Mouse (Mus musculus): ENCODE measurements around the gene Rps21. TPM values are rescaled to one million over a fixed set of nuclear protein-coding genes. Genes with fewer than 3 reads are reported as not detected.

Gene Rps21
- polyA plus RNA-seq, 1 experiment from 2014 or later: 423 TPM

- no peak overlapping the region for H3K9ac ChIP-seq
- H3K9me3 ChIP-seq (replicated peaks): no peaks in the 10 kb centered on the region
- 82% methylated on average over 2 of the region's 2 CpGs for WGBS
- no peak overlapping the region for H3K4me2 ChIP-seq (replicated peaks)
- H3K4me3 ChIP-seq: no peak overlapping the region
- no peak for ATAC-seq (ENCODE audit: low FRiP score)
- no peaks in the 10 kb centered on the region for H3K36me3 ChIP-seq
- H3K27me3 ChIP-seq: no peaks in the 10 kb centered on the region
- no peak overlapping the region for H3K27ac ChIP-seq
- no peaks in the 10 kb centered on the region for H3K4me1 ChIP-seq
Observed at GRCm38 (mm10) chr2:180306009-180306408, 48.8 kb downstream of the Rps21 start.

- no peaks in the 10 kb centered on the region for H3K9me3 ChIP-seq (replicated peaks)
- H3K4me3 ChIP-seq: no peak overlapping the region
- H3K27me3 ChIP-seq: no peaks in the 10 kb centered on the region
- H3K4me1 ChIP-seq: no peaks in the 10 kb centered on the region
- no peak for ATAC-seq (ENCODE audit: low FRiP score)
- no peak overlapping the region for H3K4me2 ChIP-seq (replicated peaks)
- no peak overlapping the region for H3K9ac ChIP-seq
- 91% methylated on average over 8 of the region's 8 CpGs for WGBS
- H3K27ac ChIP-seq: no peak overlapping the region
- no peaks in the 10 kb centered on the region for H3K36me3 ChIP-seq
Observed at GRCm38 (mm10) chr2:180306423-180307168, 49.4 kb downstream of the Rps21 start.

GRCm38 (mm10) chr2:180307680-180308079 is 50.5 kb downstream of the Rps21 start:
- H3K9ac ChIP-seq: no peak overlapping the region
- WGBS: 46% methylated on average over 2 of the region's 2 CpGs
- H3K4me2 ChIP-seq (replicated peaks): no peak overlapping the region
- no peak for ATAC-seq (ENCODE audit: low FRiP score)
- no peak overlapping the region for H3K4me3 ChIP-seq
- no peaks in the 10 kb centered on the region for H3K36me3 ChIP-seq
- no peaks in the 10 kb centered on the region for H3K9me3 ChIP-seq (replicated peaks)
- H3K27me3 ChIP-seq: no peaks in the 10 kb centered on the region
- H3K4me1 ChIP-seq: no peaks in the 10 kb centered on the region
- no peak overlapping the region for H3K27ac ChIP-seq

Small RNA genes lying within 50 kb of the gene (microRNA-seq; reads per million reads assigned to microRNA genes)
- gene Mir3091: 1.1 reads per million

Other genes with a start within 250 kb of the Rps21 start
- 14.1 and 16.7 TPM in 2 replicates for gene Lsm14b, start 232.4 kb upstream of the Rps21 start, polyA plus RNA-seq (2016; fragmentation: Nextera tagmentation; extraction: Ambion mirVana)
- 630 and 656 TPM in 2 replicates for gene Psma7, start 214.9 kb upstream of the Rps21 start, polyA plus RNA-seq (2016; fragmentation: Nextera tagmentation; extraction: Ambion mirVana)
- gene Ss18l1, start 214.9 kb upstream of the Rps21 start, polyA plus RNA-seq (2016; fragmentation: Nextera tagmentation; extraction: Ambion mirVana): 32.9 and 37.7 TPM in 2 replicates
- 30.0 and 31.4 TPM in 2 replicates for gene Mtg2, start 186.8 kb upstream of the Rps21 start, polyA plus RNA-seq (2016; fragmentation: Nextera tagmentation; extraction: Ambion mirVana)
- 4.1 and 4.2 TPM in 2 replicates for gene Hrh3, start 152.9 kb upstream of the Rps21 start, polyA plus RNA-seq (2016; fragmentation: Nextera tagmentation; extraction: Ambion mirVana)
- 52.2 and 53.8 TPM in 2 replicates for gene Osbpl2, start 138.1 kb upstream of the Rps21 start, polyA plus RNA-seq (2016; fragmentation: Nextera tagmentation; extraction: Ambion mirVana)
- 198 and 200 TPM in 2 replicates for gene Adrm1, start 85.9 kb upstream of the Rps21 start, polyA plus RNA-seq (2016; fragmentation: Nextera tagmentation; extraction: Ambion mirVana)
- gene Lama5, start 31.5 kb upstream of the Rps21 start, polyA plus RNA-seq (2016; fragmentation: Nextera tagmentation; extraction: Ambion mirVana): 5.8 and 8.7 TPM in 2 replicates
- gene Cables2, start 16.1 kb downstream of the Rps21 start, polyA plus RNA-seq (2016; fragmentation: Nextera tagmentation; extraction: Ambion mirVana): 29.4 and 29.5 TPM in 2 replicates
- gene Rbbp8nl, start 32.5 kb downstream of the Rps21 start, polyA plus RNA-seq (2016; fragmentation: Nextera tagmentation; extraction: Ambion mirVana): 0.20 and 0.35 TPM in 2 replicates
- 0.08 TPM in 1 of 2 replicates, not detected in the other for gene Gata5, start 77.3 kb downstream of the Rps21 start, polyA plus RNA-seq (2016; fragmentation: Nextera tagmentation; extraction: Ambion mirVana)
- gene Slco4a1, start 198.9 kb downstream of the Rps21 start, polyA plus RNA-seq (2016; fragmentation: Nextera tagmentation; extraction: Ambion mirVana): 3.2 and 3.4 TPM in 2 replicates
- gene Ntsr1, start 242.6 kb downstream of the Rps21 start, polyA plus RNA-seq (2016; fragmentation: Nextera tagmentation; extraction: Ambion mirVana): 0.40 and 0.43 TPM in 2 replicates